Mouse (Mus musculus) spleen, adult 2 months (tissue): ENCODE measurements around the gene Pimreg.

ENCODE experiments used
- CTCF ChIP-seq: fragments of 200-500 bp; IDR thresholded peaks from 2 replicates; pipeline ENCODE4 v1.5.1; 2011; ENCODE audit warnings: mild to moderate bottlenecking, inconsistent platforms; ENCODE audit not compliant: insufficient read depth, insufficient read length, insufficient replicate concordance; ENCODE audit errors: extremely low read depth
- POLR2A ChIP-seq: fragments of 200-500 bp; IDR thresholded peaks from 2 replicates; pipeline ENCODE4 v1.6.1; 2011; ENCODE audit warnings: low read depth, low read length, inconsistent platforms

DNA sequence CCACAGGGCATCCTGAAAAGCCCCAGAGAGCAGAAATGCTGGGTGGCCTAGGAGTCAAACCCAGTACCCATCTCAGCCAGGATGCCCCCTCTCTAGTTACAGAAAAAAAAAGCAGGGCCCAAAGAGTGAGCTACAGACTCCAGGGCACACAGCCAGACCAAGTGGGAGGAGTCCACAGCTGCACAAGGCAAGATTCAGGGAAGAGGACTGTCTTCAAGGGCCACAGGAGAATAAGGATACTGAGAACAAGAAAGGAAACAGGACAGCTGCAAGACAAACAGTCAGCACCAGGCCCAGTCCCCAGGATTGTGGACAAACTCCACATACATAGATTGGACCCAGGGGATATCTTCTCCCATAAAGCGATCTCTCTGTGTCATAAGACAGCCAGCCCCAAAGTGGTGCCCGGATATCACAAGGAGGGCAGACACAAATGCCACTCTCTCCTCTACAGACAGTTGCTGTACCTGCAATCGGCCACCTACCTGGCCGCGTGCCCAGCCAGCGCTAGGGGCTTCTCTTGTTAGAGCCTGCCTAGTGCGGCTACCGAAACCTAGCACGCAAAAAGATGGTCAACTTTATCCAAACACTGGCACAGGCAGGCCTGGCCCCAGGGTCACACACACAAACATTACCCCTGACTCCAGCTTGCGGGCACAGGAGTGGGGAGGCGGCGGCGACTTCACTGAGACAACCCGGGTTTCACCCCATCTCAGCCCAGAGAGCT, 8.5 kb downstream of the Pimreg start:
- TF ChIP-seq POLR2A (no peak), CTCF (no peak)
